Mouse (Mus musculus): ENCODE data around the gene Gjd3. TPM values are rescaled to one million over a fixed set of nuclear protein-coding genes. Genes with fewer than 3 reads are reported as not detected.
A peak's percentile ranks its signal among the peaks of the same experiment; 100 is the strongest.

The Gjd3 gene
- polyA plus RNA-seq, 1 experiment from 2014 or later: 3.1 TPM

- no peak overlapping the region for H3K4me3 ChIP-seq
- H3K4me2 ChIP-seq: no peak overlapping the region
- no peaks in the 10 kb centered on the region for H3K9me3 ChIP-seq
- no peak overlapping the region for H3K9ac ChIP-seq
- WGBS: 52% methylated on average over 15 of the region's 15 CpGs
- no peak overlapping the region for H3K27ac ChIP-seq (replicated peaks)
- H3K36me3 ChIP-seq: no peaks in the 10 kb centered on the region
- no peaks in the 10 kb centered on the region for H3K27me3 ChIP-seq
- H3K4me1 ChIP-seq (replicated peaks): peaks cover 25% of the 10 kb centered on the region
- no peak for ATAC-seq (ENCODE audit: low FRiP score, low read depth)
Observed at GRCm38 (mm10) chr11:98978526-98979148, 4.2 kb downstream of the Gjd3 start.

DNA sequence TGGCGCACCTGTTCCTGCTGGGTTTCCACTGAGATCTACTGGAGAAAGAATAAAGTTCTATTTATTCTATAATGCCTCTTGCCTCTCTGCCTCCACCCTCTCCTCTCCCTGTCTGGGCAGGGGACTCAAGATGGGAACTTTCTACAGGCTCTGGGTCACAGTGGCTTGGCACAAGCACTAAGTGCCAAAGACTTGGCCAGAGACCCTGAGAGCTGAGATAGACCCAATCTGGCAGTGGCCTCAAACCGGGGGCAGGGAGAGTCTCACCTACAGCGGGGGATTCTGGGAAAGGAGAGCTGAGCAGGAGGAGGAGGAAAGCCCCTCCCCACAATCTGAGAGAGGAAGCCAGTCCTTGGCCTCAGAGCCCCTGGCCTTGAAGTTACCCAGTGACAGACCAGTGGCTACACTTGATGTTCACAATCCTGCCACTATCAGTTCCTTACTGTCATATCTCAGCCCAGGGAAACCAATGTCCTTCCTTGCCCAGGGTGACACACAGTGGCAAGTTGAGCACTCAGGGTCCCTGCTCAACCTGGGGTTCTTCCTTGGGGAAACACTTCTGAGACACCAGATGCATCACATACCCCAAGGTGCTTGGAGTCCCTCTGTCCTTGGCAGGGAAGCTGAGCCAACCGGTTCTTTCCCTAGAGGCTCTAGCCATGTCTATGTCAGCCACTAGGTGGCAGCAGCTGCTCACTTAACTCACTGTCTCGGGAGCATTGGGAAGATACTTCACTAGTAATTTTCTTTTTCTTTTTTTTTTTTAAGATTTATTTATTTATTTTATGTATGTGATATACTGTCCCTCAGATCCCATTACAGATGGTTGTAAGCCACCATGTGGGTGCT is 7.7 kb downstream of the Gjd3 start:
- H3K4me3 ChIP-seq: no peak overlapping the region
- ATAC-seq (ENCODE audit: low FRiP score, low read depth): no peak
- peaks cover 16% of the 10 kb centered on the region for H3K4me1 ChIP-seq (replicated peaks)
- H3K27ac ChIP-seq (replicated peaks): no peak overlapping the region
- H3K9me3 ChIP-seq: no peaks in the 10 kb centered on the region
- H3K4me2 ChIP-seq: no peak overlapping the region
- H3K27me3 ChIP-seq: no peaks in the 10 kb centered on the region
- 46% methylated on average over 5 of the region's 5 CpGs for WGBS
- peaks cover 9% of the 10 kb centered on the region for H3K36me3 ChIP-seq
- H3K9ac ChIP-seq: no peak overlapping the region

GRCm38 (mm10) chr11:98974213-98974612 is 8.6 kb downstream of the Gjd3 start:
- Histone ChIP-seq H3K9ac (no peak overlapping the region), H3K4me2 (no peak overlapping the region), H3K4me1 (replicated peaks) (peaks cover 25% of the 10 kb centered on the region), H3K27me3 (no peaks in the 10 kb centered on the region), H3K36me3 (peaks cover 9% of the 10 kb centered on the region), H3K9me3 (no peaks in the 10 kb centered on the region), H3K27ac (replicated peaks) (no peak overlapping the region), H3K4me3 (no peak overlapping the region)
- 78% methylated on average over 6 of the region's 6 CpGs for WGBS
- ATAC-seq (ENCODE audit: low FRiP score, low read depth): no peak

- ATAC-seq (ENCODE audit: low FRiP score, low read depth): no peak
- Histone ChIP-seq H3K4me1 (replicated peaks) (peaks cover 31% of the 10 kb centered on the region), H3K4me2 (no peak overlapping the region), H3K4me3 (no peak overlapping the region), H3K27me3 (no peaks in the 10 kb centered on the region), H3K36me3 (peaks cover 9% of the 10 kb centered on the region), H3K27ac (replicated peaks) (no peak overlapping the region), H3K9ac (no peak overlapping the region), H3K9me3 (no peaks in the 10 kb centered on the region)
- WGBS: 85% methylated on average over 14 of the region's 14 CpGs
Observed at GRCm38 (mm10) chr11:98973584-98973983, 9.2 kb downstream of the Gjd3 start.

GRCm38 (mm10) chr11:98972801-98973360 is 9.9 kb downstream of the Gjd3 start:
- no peak for ATAC-seq (ENCODE audit: low FRiP score, low read depth)
- WGBS: 87% methylated on average over 9 of the region's 9 CpGs
- Histone ChIP-seq H3K4me1 (replicated peaks) (peaks cover 38% of the 10 kb centered on the region), H3K27ac (replicated peaks) (no peak overlapping the region), H3K36me3 (peaks cover 9% of the 10 kb centered on the region), H3K4me3 (no peak overlapping the region), H3K9ac (no peak overlapping the region), H3K9me3 (no peaks in the 10 kb centered on the region), H3K4me2 (no peak overlapping the region), H3K27me3 (no peaks in the 10 kb centered on the region)

- ATAC-seq (ENCODE audit: low FRiP score, low read depth): no peak
- H3K27me3 ChIP-seq: no peaks in the 10 kb centered on the region
- no peak overlapping the region for H3K27ac ChIP-seq (replicated peaks)
- H3K4me1 ChIP-seq (replicated peaks): peaks cover 45% of the 10 kb centered on the region
- no peak overlapping the region for H3K4me3 ChIP-seq
- no peaks in the 10 kb centered on the region for H3K9me3 ChIP-seq
- no peak overlapping the region for H3K9ac ChIP-seq
- H3K36me3 ChIP-seq: peaks cover 9% of the 10 kb centered on the region
- WGBS: 57% methylated on average over 9 of the region's 9 CpGs
- H3K4me2 ChIP-seq: no peak overlapping the region
Observed at GRCm38 (mm10) chr11:98972215-98972614, 10.6 kb downstream of the Gjd3 start.

DNA sequence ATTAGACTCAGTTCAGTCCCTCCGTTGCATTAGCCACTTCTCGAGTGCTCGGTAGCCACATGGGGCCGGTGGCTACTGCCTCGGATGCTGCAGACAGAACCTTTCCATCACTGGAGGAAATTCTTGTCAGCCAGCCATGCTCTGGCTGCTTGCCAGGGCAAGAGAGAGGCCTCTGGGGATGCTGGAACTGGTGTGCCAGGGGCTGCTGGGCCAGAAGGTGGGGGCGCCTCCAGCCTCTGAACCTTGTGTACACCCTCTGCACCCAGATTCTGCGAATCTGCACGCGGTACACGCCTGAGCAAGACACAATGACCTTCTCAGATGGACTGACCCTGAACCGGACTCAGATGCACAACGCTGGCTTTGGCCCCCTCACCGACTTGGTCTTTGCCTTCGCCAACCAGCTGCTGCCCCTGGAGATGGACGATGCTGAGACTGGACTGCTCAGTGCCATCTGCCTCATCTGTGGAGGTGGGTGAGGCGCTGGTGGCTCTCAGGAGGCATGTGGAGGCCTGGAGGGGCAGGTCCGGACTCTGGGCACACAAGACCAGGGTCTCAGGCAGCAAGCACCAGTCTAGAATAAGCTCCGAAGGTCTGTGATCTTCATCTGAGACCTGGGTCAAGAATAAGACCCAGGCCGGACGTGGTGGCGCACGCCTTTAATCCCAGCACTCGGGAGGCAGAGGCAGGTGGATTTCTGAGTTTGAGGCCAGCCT is 11.3 kb downstream of the Gjd3 start:
- Histone ChIP-seq H3K27me3 (no peaks in the 10 kb centered on the region), H3K36me3 (peaks cover 9% of the 10 kb centered on the region), H3K4me1 (replicated peaks) (peaks cover 52% of the 10 kb centered on the region), H3K4me2 (no peak overlapping the region), H3K27ac (replicated peaks) (peak overlapping the region; percentile 85), H3K4me3 (no peak overlapping the region), H3K9me3 (no peaks in the 10 kb centered on the region), H3K9ac (no peak overlapping the region)
- ATAC-seq (ENCODE audit: low FRiP score, low read depth): no peak
- 44% methylated on average over 23 of the region's 23 CpGs for WGBS

DNA sequence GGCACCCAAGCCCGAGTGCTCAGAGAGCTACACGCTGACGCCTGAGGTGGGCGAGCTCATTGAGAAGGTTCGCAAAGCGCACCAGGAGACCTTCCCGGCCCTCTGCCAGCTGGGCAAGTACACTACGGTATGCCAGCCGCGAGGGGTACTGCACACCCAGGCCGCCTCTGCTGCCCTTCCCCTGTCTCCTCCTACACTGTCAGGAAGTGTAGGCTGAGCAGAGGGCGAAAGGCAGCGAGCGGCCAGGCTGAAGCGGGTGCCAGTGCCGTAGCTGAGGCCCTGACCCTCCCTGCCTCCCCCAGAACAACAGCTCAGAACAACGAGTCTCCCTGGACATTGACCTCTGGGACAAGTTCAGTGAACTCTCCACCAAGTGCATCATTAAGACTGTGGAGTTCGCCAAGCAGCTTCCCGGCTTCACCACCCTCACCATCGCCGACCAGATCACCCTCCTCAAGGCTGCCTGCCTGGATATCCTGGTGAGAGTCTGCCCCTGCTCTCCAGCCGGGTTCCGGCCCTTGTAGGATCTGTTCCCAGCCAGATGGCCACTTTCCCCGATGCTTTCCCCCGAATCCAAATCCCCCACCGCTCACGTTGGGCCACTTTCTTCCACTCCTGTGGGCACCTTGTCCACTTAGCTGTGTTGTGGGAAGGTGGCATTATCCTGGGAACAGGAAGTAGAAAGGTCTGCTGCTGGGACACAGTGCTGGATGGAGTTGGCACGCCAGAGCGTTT is 12.5 kb downstream of the Gjd3 start:
- Histone ChIP-seq H3K4me2 (peak overlapping the region; percentile 42), H3K36me3 (peaks cover 9% of the 10 kb centered on the region), H3K9me3 (no peaks in the 10 kb centered on the region), H3K9ac (no peak overlapping the region), H3K4me1 (replicated peaks) (peaks cover 64% of the 10 kb centered on the region), H3K27ac (replicated peaks) (peak overlapping the region; percentile 85), H3K4me3 (no peak overlapping the region), H3K27me3 (no peaks in the 10 kb centered on the region)
- no peak for ATAC-seq (ENCODE audit: low FRiP score, low read depth)
- 34% methylated on average over 29 of the region's 29 CpGs for WGBS

GRCm38 (mm10) chr11:98969496-98969927 is 13.3 kb downstream of the Gjd3 start:
- Histone ChIP-seq H3K27me3 (no peaks in the 10 kb centered on the region), H3K4me3 (no peak overlapping the region), H3K27ac (replicated peaks) (peak overlapping the region; percentile 85), H3K9ac (peak overlapping the region; percentile 11; the same call in 1 of the 2 replicates), H3K4me1 (replicated peaks) (peaks cover 72% of the 10 kb centered on the region), H3K4me2 (peak overlapping the region; percentile 42), H3K9me3 (no peaks in the 10 kb centered on the region), H3K36me3 (peaks cover 9% of the 10 kb centered on the region)
- 21% methylated on average over 17 of the region's 17 CpGs for WGBS
- ATAC-seq (ENCODE audit: low FRiP score, low read depth): peak; percentile 37

DNA sequence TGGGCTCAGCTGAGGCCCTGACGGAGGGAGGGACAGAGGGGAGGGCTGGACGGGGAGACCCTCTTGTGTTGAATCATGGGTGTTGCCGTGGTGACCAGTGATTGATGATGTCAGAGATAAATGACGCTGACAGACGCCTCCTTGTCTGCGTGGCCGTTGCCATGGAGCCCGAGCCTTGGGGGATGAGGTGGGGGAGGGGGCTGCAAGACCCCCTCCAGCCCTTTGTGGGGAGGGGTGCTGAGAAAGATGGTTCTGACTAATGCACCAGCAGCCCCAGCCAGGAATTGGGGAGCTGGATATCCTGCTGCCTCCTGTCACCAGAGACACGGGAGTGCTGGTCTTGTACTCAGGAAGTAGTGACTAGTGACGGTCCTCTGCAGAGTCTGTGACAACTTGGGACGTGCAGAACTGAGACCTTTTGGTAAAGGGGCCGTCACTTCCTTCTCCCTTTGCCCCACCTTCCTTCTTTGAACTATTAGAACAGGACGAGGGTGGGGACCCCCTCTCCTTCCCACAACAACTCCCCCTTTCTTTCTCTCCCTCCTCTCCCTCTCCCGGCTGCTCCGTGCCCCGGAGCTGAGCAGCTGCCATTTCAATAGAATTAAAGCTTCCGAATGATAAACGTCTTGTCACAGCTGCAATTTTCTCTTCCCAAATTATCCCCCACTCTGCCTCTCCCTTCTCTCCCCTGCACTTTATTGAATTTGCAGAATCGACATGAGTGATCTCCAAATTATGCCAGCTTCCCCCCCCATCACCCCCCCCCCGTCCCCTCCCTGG is 13.9 kb downstream of the Gjd3 start:
- Histone ChIP-seq H3K4me3 (no peak overlapping the region), H3K9me3 (no peaks in the 10 kb centered on the region), H3K4me1 (replicated peaks) (peaks cover 78% of the 10 kb centered on the region), H3K27ac (replicated peaks) (peak overlapping the region; percentile 85), H3K9ac (peak overlapping the region; percentile 11; the same call in 1 of the 2 replicates), H3K4me2 (peak overlapping the region; percentile 42), H3K36me3 (peaks cover 9% of the 10 kb centered on the region), H3K27me3 (no peaks in the 10 kb centered on the region)
- WGBS: 8% methylated on average over 20 of the region's 20 CpGs
- peak; percentile 6; the same call in 1 of the 2 replicates for ATAC-seq (ENCODE audit: low FRiP score, low read depth)

GRCm38 (mm10) chr11:98968079-98968478 is 14.7 kb downstream of the Gjd3 start:
- Histone ChIP-seq H3K9ac (peak overlapping the region; percentile 11; the same call in 1 of the 2 replicates), H3K4me3 (no peak overlapping the region), H3K4me1 (replicated peaks) (peaks cover 86% of the 10 kb centered on the region), H3K36me3 (peaks cover 7% of the 10 kb centered on the region), H3K27me3 (no peaks in the 10 kb centered on the region), H3K27ac (replicated peaks) (peak overlapping the region; percentile 85), H3K9me3 (no peaks in the 10 kb centered on the region), H3K4me2 (peak overlapping the region; percentile 42)
- whole genome bisulfite sequencing: 32% methylated on average over 16 of the region's 16 CpGs
- no peak for ATAC-seq (ENCODE audit: low FRiP score, low read depth)

All from hindbrain, embryonic 15.5 days (tissue).